Mouse (Mus musculus): Measurements from ENCODE around the gene Sult5a1. TPM values are rescaled to one million over a fixed set of nuclear protein-coding genes. Genes with fewer than 3 reads are reported as not detected.

Gene Sult5a1
- polyA plus RNA-seq, 1 experiment from 2014 or later: 5.2 TPM

DNA sequence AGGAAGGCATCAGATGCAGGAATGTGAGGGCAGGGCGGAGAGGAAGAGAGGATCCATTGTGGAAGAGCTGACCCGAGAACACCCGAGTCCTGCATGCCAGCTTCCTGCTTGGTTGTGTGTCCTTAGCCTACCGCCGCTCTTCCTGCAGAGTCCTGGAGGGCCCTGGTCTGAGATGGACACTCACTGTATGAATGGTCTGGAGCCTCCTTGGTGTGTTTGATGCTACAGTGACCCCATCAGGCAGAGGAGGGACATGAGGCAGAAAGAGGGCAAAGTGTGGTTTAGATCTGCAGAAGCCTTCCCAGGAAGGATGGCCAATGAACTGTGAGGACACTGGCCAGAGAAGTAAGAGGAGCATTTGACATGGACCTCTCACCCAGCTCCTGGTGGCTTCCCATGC, 2.9 kb downstream of the Sult5a1 start:
- no peak overlapping the region for H3K27ac ChIP-seq
- WGBS: 81% methylated on average over 5 of the region's 5 CpGs
- peaks cover 27% of the 10 kb centered on the region for H3K4me1 ChIP-seq
- H3K4me3 ChIP-seq: no peak overlapping the region
- no peak for DNase-seq (ENCODE audit: low spot score)
- H3K9me3 ChIP-seq (replicated peaks): no peaks in the 10 kb centered on the region
- no peaks in the 10 kb centered on the region for H3K36me3 ChIP-seq
- H3K27me3 ChIP-seq (ENCODE audit: low read depth, poor library complexity, severe bottlenecking): no peaks in the 10 kb centered on the region

DNA sequence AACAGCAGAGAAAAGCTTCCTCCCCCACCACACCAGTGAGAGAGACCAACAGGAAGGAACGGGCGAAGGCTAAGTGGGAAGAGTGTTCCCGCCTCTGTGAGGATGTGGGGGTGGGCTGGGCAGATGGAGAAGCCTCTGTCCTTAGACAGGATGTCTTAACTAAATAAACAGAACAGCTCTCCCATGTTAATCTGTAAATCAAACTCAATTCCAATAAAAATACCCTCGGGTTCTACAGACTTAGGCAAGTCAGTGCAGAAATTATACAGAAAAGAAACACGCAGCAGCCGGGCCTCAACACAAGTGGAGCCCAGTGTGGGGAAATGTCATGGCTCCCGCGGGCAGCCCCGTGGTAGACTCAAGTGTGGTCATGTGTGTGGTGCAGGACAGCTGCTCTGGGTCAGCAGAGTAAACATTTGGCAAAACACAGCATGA, 7.4 kb downstream of the Sult5a1 start:
- Histone ChIP-seq H3K27ac (no peak overlapping the region), H3K27me3 (ENCODE audit: low read depth, poor library complexity, severe bottlenecking) (no peaks in the 10 kb centered on the region), H3K9me3 (replicated peaks) (no peaks in the 10 kb centered on the region), H3K36me3 (no peaks in the 10 kb centered on the region), H3K4me3 (no peak overlapping the region), H3K4me1 (no peaks in the 10 kb centered on the region)
- no peak for DNase-seq (ENCODE audit: low spot score)
- 83% methylated on average over 9 of the region's 9 CpGs for WGBS

DNA sequence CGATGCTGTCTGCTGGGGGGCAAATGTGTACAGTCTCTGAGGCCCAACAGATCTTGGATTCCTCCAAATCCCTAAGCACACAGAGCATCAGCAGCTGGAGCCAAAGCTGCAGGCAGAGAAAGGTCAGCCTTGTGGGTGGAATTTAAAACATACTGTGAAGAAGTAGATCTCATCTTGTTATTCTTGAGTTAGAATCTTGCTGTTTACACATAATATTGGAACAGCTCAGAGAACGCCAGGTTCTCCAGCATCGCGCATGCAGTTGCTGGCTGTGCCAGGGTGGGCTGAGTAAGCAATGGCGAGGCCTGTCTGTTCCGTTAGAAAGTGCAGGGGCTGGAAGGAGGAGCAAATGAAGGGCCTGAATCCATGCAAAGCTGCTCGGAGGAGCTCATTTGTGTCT, 11.7 kb downstream of the Sult5a1 start:
- no peak overlapping the region for H3K4me3 ChIP-seq
- no peaks in the 10 kb centered on the region for H3K36me3 ChIP-seq
- no peak for DNase-seq (ENCODE audit: low spot score)
- 86% methylated on average over 7 of the region's 7 CpGs for WGBS
- no peaks in the 10 kb centered on the region for H3K9me3 ChIP-seq (replicated peaks)
- no peaks in the 10 kb centered on the region for H3K27me3 ChIP-seq (ENCODE audit: low read depth, poor library complexity, severe bottlenecking)
- no peaks in the 10 kb centered on the region for H3K4me1 ChIP-seq
- no peak overlapping the region for H3K27ac ChIP-seq

DNA sequence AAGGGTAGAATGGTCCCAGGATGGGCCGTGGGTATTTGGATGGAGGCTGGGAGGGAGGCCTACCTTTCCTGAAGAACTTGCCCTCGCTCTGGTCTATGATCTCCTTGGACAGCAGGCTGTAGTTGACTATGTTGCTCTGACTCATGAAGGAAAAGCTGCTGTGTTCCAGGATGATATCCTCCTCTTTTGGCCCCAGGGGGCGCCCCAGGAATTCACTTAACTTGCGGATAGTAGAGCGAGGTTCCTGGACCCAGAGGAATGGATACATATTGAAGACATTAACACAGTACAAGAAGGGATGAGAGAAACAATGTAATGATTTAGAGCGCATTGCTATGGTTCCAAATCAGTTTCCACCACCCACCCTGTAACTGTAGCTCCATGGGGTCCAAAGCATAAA, 12.8 kb downstream of the Sult5a1 start:
- DNase-seq (ENCODE audit: low spot score): peak; percentile 57
- no peaks in the 10 kb centered on the region for H3K27me3 ChIP-seq (ENCODE audit: low read depth, poor library complexity, severe bottlenecking)
- H3K9me3 ChIP-seq (replicated peaks): no peaks in the 10 kb centered on the region
- WGBS: 47% methylated on average over 6 of the region's 6 CpGs
- H3K4me1 ChIP-seq: no peaks in the 10 kb centered on the region
- no peak overlapping the region for H3K27ac ChIP-seq
- no peak overlapping the region for H3K4me3 ChIP-seq
- no peaks in the 10 kb centered on the region for H3K36me3 ChIP-seq

DNA sequence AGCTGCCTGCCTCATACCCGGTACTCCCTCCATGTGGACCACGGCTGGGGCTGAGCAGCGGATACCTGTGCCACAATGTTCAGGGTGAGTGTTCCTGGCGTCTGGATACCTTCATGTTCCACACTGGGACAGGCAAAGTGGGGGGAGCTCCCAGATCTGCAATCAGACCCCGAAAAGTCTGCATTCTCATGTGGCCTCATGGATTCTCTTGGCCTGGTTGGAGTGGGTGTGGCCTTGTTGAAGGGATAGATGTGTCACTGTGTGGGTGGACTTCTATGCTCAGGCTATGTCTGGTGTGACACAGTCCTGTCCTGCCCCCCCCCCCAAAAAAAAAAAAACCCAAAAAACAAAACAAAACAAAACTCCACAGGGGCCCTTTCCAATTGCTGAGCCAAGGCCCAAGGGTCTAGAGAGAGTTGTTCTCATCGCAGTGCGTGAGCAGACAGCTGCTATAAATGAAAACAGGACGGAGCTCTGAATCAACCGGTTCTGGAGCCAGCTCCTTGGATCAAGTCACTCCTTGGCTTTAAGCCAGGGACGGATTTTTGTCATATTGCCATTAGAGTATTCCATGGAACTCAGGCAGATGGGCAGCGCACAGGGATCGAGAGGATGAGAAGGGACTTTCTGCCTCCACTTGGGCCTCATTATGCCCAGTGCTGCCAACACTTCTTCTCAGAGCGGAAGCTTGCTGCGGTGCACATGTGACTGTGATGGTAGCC, 16.2 kb downstream of the Sult5a1 start:
- Histone ChIP-seq H3K27ac (no peak overlapping the region), H3K36me3 (no peaks in the 10 kb centered on the region), H3K4me1 (peaks cover 19% of the 10 kb centered on the region), H3K4me3 (no peak overlapping the region), H3K9me3 (replicated peaks) (no peaks in the 10 kb centered on the region), H3K27me3 (ENCODE audit: low read depth, poor library complexity, severe bottlenecking) (no peaks in the 10 kb centered on the region)
- DNase-seq (ENCODE audit: low spot score): no peak
- 90% methylated on average over 14 of the region's 14 CpGs for whole genome bisulfite sequencing

DNA sequence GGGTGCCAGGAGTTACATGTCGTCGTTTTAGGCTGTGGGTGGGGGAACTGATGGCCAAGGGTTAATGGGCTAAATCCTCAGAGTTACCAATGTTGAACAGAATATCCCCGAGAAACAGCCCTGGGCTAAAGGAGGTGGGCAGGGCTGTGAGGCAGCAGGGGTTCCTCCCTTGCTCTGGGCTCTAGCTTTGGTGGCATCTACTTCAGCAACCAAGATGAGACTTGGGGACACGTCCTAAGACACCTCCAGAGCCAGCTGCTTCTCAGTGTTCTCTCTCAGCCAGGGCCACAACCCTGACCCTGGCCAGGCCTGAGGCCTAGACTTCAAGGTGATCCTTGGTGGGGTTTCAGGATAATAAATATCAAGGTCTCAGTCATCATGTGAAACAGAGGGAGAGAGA, 19.4 kb downstream of the Sult5a1 start:
- 40% methylated on average over 4 of the region's 4 CpGs for WGBS
- H3K4me3 ChIP-seq: no peak overlapping the region
- H3K4me1 ChIP-seq: peaks cover 28% of the 10 kb centered on the region
- no peaks in the 10 kb centered on the region for H3K9me3 ChIP-seq (replicated peaks)
- H3K27me3 ChIP-seq (ENCODE audit: low read depth, poor library complexity, severe bottlenecking): no peaks in the 10 kb centered on the region
- H3K27ac ChIP-seq: no peak overlapping the region
- H3K36me3 ChIP-seq: no peaks in the 10 kb centered on the region
- DNase-seq (ENCODE audit: low spot score): no peak

DNA sequence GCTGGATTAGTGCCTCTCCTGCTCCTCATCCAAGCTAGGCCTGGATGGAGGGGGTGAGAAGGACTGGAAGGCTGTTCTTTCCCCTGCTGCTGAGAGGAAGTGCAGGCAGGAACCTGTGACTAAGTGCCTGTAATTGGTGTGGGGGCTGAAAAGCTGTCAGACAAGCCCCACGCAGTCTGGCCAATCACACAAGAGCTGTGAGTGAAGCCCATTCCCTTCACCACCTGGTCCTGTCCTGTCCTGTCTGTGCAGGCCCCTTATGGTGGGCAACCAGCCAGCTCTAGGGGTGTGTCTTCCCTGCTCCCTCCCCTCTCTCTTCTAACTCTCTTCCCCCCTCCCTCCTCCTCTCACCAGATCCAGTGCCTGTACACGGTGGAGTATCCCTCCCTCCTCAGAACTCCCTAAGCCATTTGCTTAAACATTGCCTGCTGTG, 20.5 kb downstream of the Sult5a1 start:
- no peak overlapping the region for H3K4me3 ChIP-seq
- no peaks in the 10 kb centered on the region for H3K27me3 ChIP-seq (ENCODE audit: low read depth, poor library complexity, severe bottlenecking)
- no peaks in the 10 kb centered on the region for H3K9me3 ChIP-seq (replicated peaks)
- DNase-seq (ENCODE audit: low spot score): no peak
- H3K27ac ChIP-seq: peak overlapping the region; percentile 76
- WGBS: 3% methylated on average over 2 of the region's 2 CpGs
- no peaks in the 10 kb centered on the region for H3K36me3 ChIP-seq
- peaks cover 28% of the 10 kb centered on the region for H3K4me1 ChIP-seq

DNA sequence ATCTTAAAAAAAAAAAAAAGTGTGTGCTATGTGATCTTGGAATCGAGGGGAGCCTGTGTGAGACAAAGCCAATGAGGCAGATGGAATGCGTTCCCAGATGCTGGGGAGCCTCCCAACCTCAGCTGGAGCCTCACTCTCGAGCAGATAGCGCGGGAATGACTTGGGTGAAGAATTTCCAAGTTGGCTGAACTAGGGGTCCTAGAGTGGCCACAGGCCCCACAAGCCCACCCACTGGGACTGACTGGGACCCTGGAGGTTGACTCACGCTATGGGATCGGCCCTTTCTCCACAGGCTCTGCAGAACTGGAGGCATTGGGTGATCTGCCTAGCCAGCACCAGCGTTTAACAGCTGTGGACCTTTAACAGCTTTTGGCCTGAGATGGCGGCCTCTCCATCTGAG, 21.8 kb downstream of the Sult5a1 start:
- no peaks in the 10 kb centered on the region for H3K9me3 ChIP-seq (replicated peaks)
- no peak for DNase-seq (ENCODE audit: low spot score)
- H3K4me3 ChIP-seq: no peak overlapping the region
- WGBS: 80% methylated on average over 9 of the region's 9 CpGs
- no peaks in the 10 kb centered on the region for H3K36me3 ChIP-seq
- H3K27me3 ChIP-seq (ENCODE audit: low read depth, poor library complexity, severe bottlenecking): no peaks in the 10 kb centered on the region
- H3K27ac ChIP-seq: no peak overlapping the region
- H3K4me1 ChIP-seq: peaks cover 28% of the 10 kb centered on the region

DNA sequence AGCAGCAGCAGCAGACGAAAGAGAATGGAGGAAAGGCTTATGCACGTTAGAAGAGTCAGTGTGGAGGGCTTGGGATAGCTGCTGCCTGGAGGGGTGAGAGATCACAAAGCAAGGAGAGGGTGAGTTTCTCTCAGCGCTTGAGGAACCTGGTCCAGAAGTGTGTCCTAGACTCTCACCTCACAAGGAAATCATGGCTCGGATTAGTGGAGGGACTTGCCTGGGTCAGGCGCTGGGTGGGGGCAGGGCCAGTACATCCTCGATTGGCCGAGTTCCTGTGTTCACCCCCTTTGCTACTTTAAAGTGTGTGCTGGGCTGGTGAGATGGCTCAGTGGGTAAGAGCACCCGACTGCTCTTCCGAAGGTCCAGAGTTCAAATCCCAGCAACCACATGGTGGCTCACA, 22.3 kb downstream of the Sult5a1 start:
- no peak overlapping the region for H3K27ac ChIP-seq
- 58% methylated on average over 9 of the region's 9 CpGs for WGBS
- H3K27me3 ChIP-seq (ENCODE audit: low read depth, poor library complexity, severe bottlenecking): no peaks in the 10 kb centered on the region
- no peaks in the 10 kb centered on the region for H3K36me3 ChIP-seq
- DNase-seq (ENCODE audit: low spot score): no peak
- H3K4me1 ChIP-seq: peaks cover 31% of the 10 kb centered on the region
- no peaks in the 10 kb centered on the region for H3K9me3 ChIP-seq (replicated peaks)
- H3K4me3 ChIP-seq: no peak overlapping the region

DNA sequence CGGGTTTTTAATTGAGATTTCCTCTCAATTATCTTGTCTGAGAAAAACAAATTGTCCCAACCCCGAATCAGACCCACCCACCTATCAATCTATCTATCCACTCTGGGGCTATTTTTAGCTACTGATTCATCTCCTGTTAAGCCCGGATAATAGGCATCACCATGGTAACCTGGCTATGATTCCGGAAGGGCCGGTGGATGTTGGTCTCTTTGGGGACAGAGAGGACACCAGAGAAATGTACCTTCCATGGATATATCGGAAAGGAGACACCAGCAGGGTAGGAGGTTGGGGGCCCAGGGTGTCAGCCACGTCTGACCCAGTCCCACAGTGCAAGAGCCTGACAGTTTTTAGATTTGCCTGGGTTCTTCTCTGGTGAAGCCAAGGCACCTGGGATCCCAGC, 22.7 kb downstream of the Sult5a1 start:
- Histone ChIP-seq H3K4me1 (peaks cover 31% of the 10 kb centered on the region), H3K4me3 (no peak overlapping the region), H3K9me3 (replicated peaks) (no peaks in the 10 kb centered on the region), H3K36me3 (no peaks in the 10 kb centered on the region), H3K27ac (no peak overlapping the region), H3K27me3 (ENCODE audit: low read depth, poor library complexity, severe bottlenecking) (no peaks in the 10 kb centered on the region)
- no peak for DNase-seq (ENCODE audit: low spot score)
- 50% methylated on average over 7 of the region's 7 CpGs for WGBS

DNA sequence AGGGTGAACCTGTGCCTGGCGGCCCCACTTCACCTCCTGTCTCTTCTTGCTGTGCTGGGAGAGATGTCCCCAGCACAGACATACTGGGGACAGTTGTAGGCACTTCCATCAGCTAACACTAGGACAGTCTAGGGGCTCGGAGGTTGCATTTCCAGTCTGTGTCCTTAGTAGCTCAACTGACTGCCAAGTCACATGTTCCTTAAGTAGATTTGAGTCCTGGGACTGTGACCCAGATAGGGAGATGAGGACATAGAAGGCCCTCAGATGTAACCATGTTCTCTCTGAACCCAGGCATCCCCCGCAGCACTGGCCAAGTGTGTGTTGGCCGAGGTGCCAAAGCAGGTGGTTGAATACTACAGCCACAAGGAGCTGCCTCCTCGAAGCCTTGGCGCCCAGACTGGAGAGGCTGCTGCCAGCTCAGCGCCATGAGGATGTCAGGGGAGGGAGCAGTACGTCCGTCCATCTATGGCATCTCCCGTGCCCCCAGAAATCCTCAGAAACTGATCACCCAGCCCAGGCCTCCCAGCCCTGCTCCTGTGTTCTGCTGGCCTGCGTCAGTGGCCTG, 23.9 kb downstream of the Sult5a1 start:
- no peaks in the 10 kb centered on the region for H3K36me3 ChIP-seq
- H3K9me3 ChIP-seq (replicated peaks): no peaks in the 10 kb centered on the region
- 91% methylated on average over 11 of the region's 11 CpGs for WGBS
- DNase-seq (ENCODE audit: low spot score): no peak
- H3K27me3 ChIP-seq (ENCODE audit: low read depth, poor library complexity, severe bottlenecking): no peaks in the 10 kb centered on the region
- H3K27ac ChIP-seq: no peak overlapping the region
- peaks cover 31% of the 10 kb centered on the region for H3K4me1 ChIP-seq
- no peak overlapping the region for H3K4me3 ChIP-seq

DNA sequence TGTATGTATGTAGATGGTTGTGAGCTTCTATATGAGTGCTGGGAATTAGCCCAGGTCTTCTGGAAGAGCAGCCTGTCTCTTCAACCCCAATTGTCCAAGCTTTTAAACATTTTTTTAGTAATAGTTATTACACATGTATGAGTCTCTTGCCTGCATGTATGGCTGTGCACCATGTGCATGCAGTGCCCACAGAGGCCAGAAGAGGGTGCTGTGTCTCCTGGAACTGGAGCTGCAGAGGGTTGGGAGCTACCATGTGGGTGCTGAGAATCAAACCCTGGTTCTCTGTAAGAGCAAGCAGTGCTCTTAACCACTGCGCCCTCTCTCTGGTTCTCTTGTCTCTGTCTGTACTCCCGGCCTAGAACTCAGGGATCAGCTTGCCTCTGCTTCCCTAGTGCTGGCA, 25.2 kb downstream of the Sult5a1 start:
- DNase-seq (ENCODE audit: low spot score): no peak
- H3K4me1 ChIP-seq: peaks cover 22% of the 10 kb centered on the region
- no peak overlapping the region for H3K27ac ChIP-seq
- H3K36me3 ChIP-seq: no peaks in the 10 kb centered on the region
- no peak overlapping the region for H3K4me3 ChIP-seq
- whole genome bisulfite sequencing: 96% methylated on average over 2 of the region's 2 CpGs
- H3K9me3 ChIP-seq (replicated peaks): no peaks in the 10 kb centered on the region
- 0 out of 2 replicates have a peak, but pooled peaks cover under 1% of the 10 kb centered on the region for H3K27me3 ChIP-seq (ENCODE audit: low read depth, poor library complexity, severe bottlenecking)

DNA sequence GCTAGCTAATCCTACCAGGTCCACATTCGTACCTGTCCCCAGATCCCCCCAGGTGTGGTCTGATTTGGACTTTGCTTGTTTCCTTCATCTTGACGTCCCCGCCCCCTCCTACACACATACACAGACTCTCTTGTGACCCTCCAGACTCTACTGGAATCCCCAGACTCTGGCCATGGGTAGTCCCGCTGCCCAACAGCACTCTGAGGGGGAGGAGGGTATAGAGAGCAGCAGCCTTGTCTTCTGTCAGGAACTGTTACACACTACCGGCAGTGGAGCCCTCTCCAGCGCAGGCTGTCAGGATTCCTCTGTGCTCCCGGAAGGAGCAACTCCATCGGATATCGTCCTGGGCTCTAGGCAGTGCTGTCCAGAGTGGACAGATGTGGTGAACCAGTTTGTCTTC, 27.1 kb downstream of the Sult5a1 start:
- Histone ChIP-seq H3K27me3 (ENCODE audit: low read depth, poor library complexity, severe bottlenecking) (peaks cover 18% of the 10 kb centered on the region), H3K9me3 (replicated peaks) (no peaks in the 10 kb centered on the region), H3K4me1 (peaks cover 23% of the 10 kb centered on the region), H3K27ac (no peak overlapping the region), H3K4me3 (no peak overlapping the region), H3K36me3 (no peaks in the 10 kb centered on the region)
- WGBS: 68% methylated on average over 9 of the region's 9 CpGs
- DNase-seq (ENCODE audit: low spot score): no peak

Measured in limb, embryonic 10.5 days (tissue).